Mouse (Mus musculus): ENCODE measurements around the gene Heg1. TPM values are rescaled to one million over a fixed set of nuclear protein-coding genes. Genes with fewer than 3 reads are reported as not detected.

Gene Heg1
- 10 to 100 TPM; 39.0 to 43.7 TPM for polyA plus RNA-seq (2017; shearing (Covaris generic))

GRCm38 (mm10) chr16:33684162-33684702, at the start of gene Heg1:
TSS of gene Heg1 (plus strand) at chr16:33684370.

GRCm38 (mm10) chr16:33793846-33794791, 109.9 kb downstream of the Heg1 start, which contains the start of gene Muc13:
TSS of gene Muc13 (plus strand) at chr16:33794037.

Other genes with a start within 250 kb of the Heg1 start
- gene Slc12a8, start 167.0 kb upstream of the Heg1 start, polyA plus RNA-seq (2017; shearing (Covaris generic)), result 1 to 10 TPM; 3.8 to 5.4 TPM
- under 1 TPM in 1 of 2 experiments, not detected in 1; 0.12 TPM for gene Muc13, start 109.7 kb downstream of the Heg1 start, polyA plus RNA-seq (2017; shearing (Covaris generic))
- 1 to 10 TPM; 4.7 to 6.2 TPM for gene Itgb5, start 145.3 kb downstream of the Heg1 start, polyA plus RNA-seq (2017; shearing (Covaris generic))